ENCODE assay signal across 9 mouse cellular contexts in genomic region chr6:148259979-148260728, GRCm38 (mm10). TPM values are rescaled to one million over a fixed set of nuclear protein-coding genes. Genes with fewer than 3 reads are reported as not detected.
DNase-seq lines count a peak whose midpoint lies in the region; ATAC-seq and TF ChIP-seq lines count a peak whose summit lies in the region.
"Had no signal": no experiment of that assay in that cellular context is flagged by ENCODE, and none has a peak within 500 bp of the region (broad histone marks: within the 10 kb centered on the region; RNA-seq: fewer than 3 reads in every experiment).

No protein-coding gene starts in this region.

- WGBS in limb, embryonic 11.5 days = 75% methylated on average over 4 of the region's 4 CpGs
- 75% methylated on average over 4 of the region's 4 CpGs for WGBS in limb, embryonic 10.5 days
- WGBS in forebrain, embryonic 12.5 days = 56% methylated on average over 4 of the region's 4 CpGs
- 43% methylated on average over 4 of the region's 4 CpGs for WGBS in limb, embryonic 14.5 days

- peaks cover 2% of the 10 kb centered on the region; the same call in 1 of the 2 replicates for H3K4me1 ChIP-seq in limb, embryonic 11.5 days (ENCODE audit: control insufficient read depth, insufficient read depth, low read length)
- H3K4me1 ChIP-seq in limb, embryonic 10.5 days = peaks cover 14% of the 10 kb centered on the region
- peaks cover 8% of the 10 kb centered on the region for H3K4me1 ChIP-seq in forebrain, embryonic 12.5 days
- peaks cover 6% of the 10 kb centered on the region; the same call in 1 of the 2 replicates for H3K4me1 ChIP-seq in limb, embryonic 14.5 days (ENCODE audit: control insufficient read depth, insufficient read depth, low read length)

- no peak overlapping the region for H3K4me3 ChIP-seq in limb, embryonic 11.5 days (ENCODE audit: low read depth, low read length)
- H3K4me3 ChIP-seq in limb, embryonic 10.5 days = no peak overlapping the region
- H3K4me3 ChIP-seq in forebrain, embryonic 12.5 days (replicated peaks) = no peak overlapping the region
- no peak overlapping the region for H3K4me3 ChIP-seq in limb, embryonic 14.5 days (replicated peaks; ENCODE audit: low read length)
- H3K4me3 ChIP-seq: heart, embryonic 13.5 days had no signal

- no peaks in the 10 kb centered on the region for H3K9me3 ChIP-seq in limb, embryonic 11.5 days (ENCODE audit: control insufficient read depth, low read length)
- no peaks in the 10 kb centered on the region for H3K9me3 ChIP-seq in limb, embryonic 10.5 days (replicated peaks)
- no peaks in the 10 kb centered on the region for H3K9me3 ChIP-seq in forebrain, embryonic 12.5 days
- no peaks in the 10 kb centered on the region for H3K9me3 ChIP-seq in limb, embryonic 14.5 days (ENCODE audit: control insufficient read depth, low read length)
- H3K9me3 ChIP-seq: heart, embryonic 13.5 days had no signal

- no peak for TF ChIP-seq POLR2A in limb, embryonic 14.5 days (IDR thresholded peaks at IDR 0.05; ENCODE audit: borderline replicate concordance, extremely low read depth, insufficient read depth, insufficient read length)

- H3K27me3 ChIP-seq in limb, embryonic 11.5 days (ENCODE audit: control insufficient read depth, insufficient read depth, low read length) = no peaks in the 10 kb centered on the region
- H3K27me3 ChIP-seq in limb, embryonic 10.5 days (ENCODE audit: low read depth, poor library complexity, severe bottlenecking) = no peaks in the 10 kb centered on the region
- H3K27me3 ChIP-seq in forebrain, embryonic 12.5 days = 0 out of 2 replicates have a peak, but pooled peaks cover 3% of the 10 kb centered on the region
- no peaks in the 10 kb centered on the region for H3K27me3 ChIP-seq in limb, embryonic 14.5 days (ENCODE audit: control insufficient read depth, insufficient read depth, low read length)
- H3K27me3 ChIP-seq: heart, embryonic 13.5 days had no signal

- no peaks in the 10 kb centered on the region for H3K36me3 ChIP-seq in limb, embryonic 11.5 days (ENCODE audit: control insufficient read depth, insufficient read depth, low read length)
- no peaks in the 10 kb centered on the region for H3K36me3 ChIP-seq in limb, embryonic 10.5 days
- H3K36me3 ChIP-seq in forebrain, embryonic 12.5 days (replicated peaks) = no peaks in the 10 kb centered on the region
- no peaks in the 10 kb centered on the region for H3K36me3 ChIP-seq in limb, embryonic 14.5 days (ENCODE audit: control insufficient read depth, insufficient read depth, low read length)
- H3K36me3 ChIP-seq: heart, embryonic 13.5 days had no signal

- H3K27ac ChIP-seq in limb, embryonic 11.5 days (replicated peaks; ENCODE audit: low read depth, low read length) = no peak overlapping the region
- H3K27ac ChIP-seq in limb, embryonic 10.5 days = no peak overlapping the region
- H3K27ac ChIP-seq in forebrain, embryonic 12.5 days = no peak overlapping the region
- no peak overlapping the region for H3K27ac ChIP-seq in limb, embryonic 14.5 days (replicated peaks; ENCODE audit: low read depth, low read length)
- H3K27ac ChIP-seq: heart, embryonic 13.5 days had no signal

- ATAC-seq in limb, embryonic 11.5 days (ENCODE audit: insufficient number of reproducible peaks, low FRiP score, low TSS enrichment, low read depth) = peak; percentile 67; the same call in 1 of the 2 replicates
- peak; percentile 68; the same call in 1 of the 2 replicates for ATAC-seq in forebrain, embryonic 12.5 days (ENCODE audit: low FRiP score)
- peak; percentile 86 for ATAC-seq in limb, embryonic 14.5 days (ENCODE audit: low FRiP score, low read depth)
- ATAC-seq in granulocyte monocyte progenitor cell, adult 5-6 weeks (replicated peaks; ENCODE audit: poor library complexity, severe bottlenecking) = no peak

- H3K4me2 ChIP-seq in limb, embryonic 11.5 days (ENCODE audit: low read depth, severe bottlenecking) = no peak overlapping the region
- H3K4me2 ChIP-seq in forebrain, embryonic 12.5 days = no peak overlapping the region
- H3K4me2 ChIP-seq in limb, embryonic 14.5 days (replicated peaks; ENCODE audit: low read depth, low read length, severe bottlenecking) = no peak overlapping the region
- H3K4me2 ChIP-seq: heart, embryonic 13.5 days had no signal

- no peak for DNase-seq in limb, embryonic 11.5 days (ENCODE audit: low spot score)
- DNase-seq in limb, embryonic 10.5 days (ENCODE audit: low spot score) = no peak
- DNase-seq in limb, embryonic 14.5 days (ENCODE audit: low spot score) = peak; percentile 80
- DNase-seq in testis, postnatal 10 days (ENCODE audit: low spot score) = peak; percentile 68
- DNase-seq in cerebellum, postnatal 25 days = no peak
- DNase-seq: lung, postnatal 36 days had no signal

- H3K9ac ChIP-seq in limb, embryonic 11.5 days (ENCODE audit: low read length) = no peak overlapping the region
- no peak overlapping the region for H3K9ac ChIP-seq in forebrain, embryonic 12.5 days
- H3K9ac ChIP-seq in limb, embryonic 14.5 days (ENCODE audit: low read depth, low read length, severe bottlenecking) = no peak overlapping the region
- H3K9ac ChIP-seq: heart, embryonic 13.5 days had no signal

RNA-seq across cellular contexts. Expression of gene Ergic2, which starts 48.0 kb away (rescaled TPM):
- 194 and 205 TPM in 2 replicates for polyA plus RNA-seq in limb, embryonic 11.5 days (2014; fragmentation: Nextera tagmentation; extraction: Ambion mirVana)
- 164 and 191 TPM in 2 replicates for polyA plus RNA-seq in limb, embryonic 10.5 days (2016; fragmentation: Nextera tagmentation; extraction: Ambion mirVana)
- polyA plus RNA-seq in forebrain, embryonic 12.5 days (2016; fragmentation: Nextera tagmentation; extraction: Ambion mirVana) = 205 and 215 TPM in 2 replicates
- 99.4 and 112 TPM in 2 replicates for polyA plus RNA-seq in limb, embryonic 14.5 days (2012; rRNA removed)
- 187 and 196 TPM in 2 replicates for polyA plus RNA-seq in limb, embryonic 14.5 days (2014; fragmentation: Nextera tagmentation; extraction: Ambion mirVana)
- 71.8 and 75.6 TPM in 2 replicates for total RNA-seq in granulocyte monocyte progenitor cell, adult 5-6 weeks (2014; fragmentation: Nextera tagmentation)
- total RNA-seq in granulocyte monocyte progenitor cell, adult 5-6 weeks (2017) = 128 and 133 TPM in 2 replicates

Comparison
In these comparisons a context has a peak if more than half of its experiments do, and no peak if none do; other contexts are left out.
1. DNase-seq: peak in limb, embryonic 14.5 days (single experiment) and testis, postnatal 10 days (single experiment); none in limb, embryonic 11.5 days (single experiment), limb, embryonic 10.5 days (single experiment) and cerebellum, postnatal 25 days (0 of 2).